Mouse (Mus musculus) limb, embryonic 14.5 days (tissue): Measurements from ENCODE around the gene Dcaf4. TPM values are rescaled to one million over a fixed set of nuclear protein-coding genes. Genes with fewer than 3 reads are reported as not detected.

ENCODE experiments used
- ATAC-seq: fragments of 200-750 bp; cut with Nextera tagmentation; 2 replicates; pipeline ENCODE4 v1.8.0; 2017; ENCODE audit warnings: low read depth, moderate number of reproducible peaks, moderate TSS enrichment; ENCODE audit not compliant: low FRiP score
- DNase-seq: peaks from one replicate; pipeline ENCODE4 v3.0.0-alpha.2; 2015; ENCODE audit warnings: low spot score
- H3K27ac ChIP-seq: fragments of 300-500 bp; sonication (generic); replicated peaks from 2 replicates; pipeline ENCODE4 v1.5.1; 2014; ENCODE audit warnings: low read depth, mild to moderate bottlenecking, low read length, moderate library complexity, mixed read lengths
- H3K27me3 ChIP-seq: fragments of 300-500 bp; sonication (generic); 2 replicates; pipeline ENCODE4 v1.6.1; 2014; ENCODE audit warnings: low read length, mixed read lengths; ENCODE audit not compliant: control insufficient read depth, insufficient read depth
- H3K36me3 ChIP-seq: fragments of 300-500 bp; sonication (generic); 2 replicates; pipeline ENCODE4 v1.6.1; 2014; ENCODE audit warnings: mild to moderate bottlenecking, low read length, moderate library complexity, mixed read lengths; ENCODE audit not compliant: control insufficient read depth, insufficient read depth
- H3K4me1 ChIP-seq: fragments of 300-500 bp; sonication (generic); 2 replicates; pipeline ENCODE4 v1.6.1; 2014; ENCODE audit warnings: antibody characterized with exemption, low read length, mixed read lengths; ENCODE audit not compliant: control insufficient read depth, insufficient read depth
- H3K4me2 ChIP-seq: fragments of 300-500 bp; sonication (generic); replicated peaks from 2 replicates; pipeline ENCODE4 v1.6.1; 2014; ENCODE audit warnings: low read depth, mild to moderate bottlenecking, low read length, moderate library complexity; ENCODE audit not compliant: severe bottlenecking
- H3K4me3 ChIP-seq: fragments of 300-500 bp; sonication (generic); replicated peaks from 2 replicates; pipeline ENCODE4 v1.5.1; 2014; ENCODE audit warnings: low read length
- H3K9ac ChIP-seq: fragments of 300-500 bp; sonication (generic); 2 replicates; pipeline ENCODE4 v1.6.1; 2014; ENCODE audit warnings: mild to moderate bottlenecking, low read depth, low read length, moderate library complexity; ENCODE audit not compliant: severe bottlenecking
- H3K9me3 ChIP-seq: fragments of 300-500 bp; sonication (generic); 2 replicates; pipeline ENCODE4 v1.6.1; 2016; ENCODE audit warnings: low read length; ENCODE audit not compliant: control insufficient read depth
- POLR2A ChIP-seq: fragments of 200-500 bp; IDR thresholded peaks from 2 replicates; pipeline ENCODE4 v1.8.0; 2012; ENCODE audit warnings: inconsistent platforms, mild to moderate bottlenecking, moderate library complexity, borderline replicate concordance; ENCODE audit not compliant: insufficient read depth, insufficient read length; ENCODE audit errors: extremely low read depth
- WGBS: fragments of 180-500 bp; shearing (Covaris S2); extraction: QIAGEN DNeasy Blood & Tissue Kit; methylation state at CpG from one replicate; pipeline ENCODE4 v1.1.7; 2014; 5-methylcytosine and 5-hydroxymethylcytosine counted together
- polyA plus RNA-seq, 2 experiments: library from polyadenylated mRNA; depleted of rRNA in 1 of 2; stranded (reverse) in 1 of 2; unstranded in 1 of 2; fragments of >200 nt; fragmentation: Nextera tagmentation in 1 of 2; extraction: Ambion mirVana in 1 of 2; gene quantifications; 2 replicates each; pipeline versions ENCODE4 v1.2.1 to v1.2.3; 2012 to 2014

Gene Dcaf4
- polyA plus RNA-seq, 2 experiments, result 40.1 to 49.5 TPM

DNA sequence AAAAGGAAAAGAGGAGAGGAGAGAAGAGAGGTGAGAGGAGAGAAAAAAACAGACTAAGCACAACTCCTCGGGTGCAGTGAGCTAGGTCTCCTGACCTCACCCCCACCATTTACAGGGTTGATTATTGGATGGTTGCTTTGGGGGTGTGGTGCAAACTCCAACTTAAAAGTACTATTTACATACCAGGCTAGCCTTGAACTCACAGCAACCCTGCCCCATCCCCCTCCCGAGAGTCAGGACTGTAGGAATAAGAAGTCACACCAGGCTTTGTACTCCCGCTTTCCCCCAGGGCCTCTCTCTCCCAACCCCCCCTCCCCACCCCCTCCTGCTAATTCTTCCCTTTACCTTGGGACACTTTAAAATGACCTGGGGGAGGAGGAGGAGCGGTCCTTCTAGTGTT, 23.9 kb upstream of the Dcaf4 start:
- no peak for TF ChIP-seq POLR2A
- WGBS, result 72% methylated on average over 4 of the region's 4 CpGs
- Histone ChIP-seq H3K4me1 (no peaks in the 10 kb centered on the region), H3K36me3 (no peaks in the 10 kb centered on the region), H3K27me3 (no peaks in the 10 kb centered on the region), H3K9me3 (no peaks in the 10 kb centered on the region), H3K4me3 (no peak overlapping the region), H3K4me2 (no peak overlapping the region), H3K9ac (no peak overlapping the region), H3K27ac (no peak overlapping the region)
- DNase-seq (no peak), ATAC-seq (no peak)

GRCm38 (mm10) chr12:83496736-83497135, 23.5 kb upstream of the Dcaf4 start:
- Histone ChIP-seq H3K36me3 (no peaks in the 10 kb centered on the region), H3K9me3 (no peaks in the 10 kb centered on the region), H3K4me2 (no peak overlapping the region), H3K4me3 (no peak overlapping the region), H3K4me1 (no peaks in the 10 kb centered on the region), H3K27me3 (no peaks in the 10 kb centered on the region), H3K27ac (no peak overlapping the region), H3K9ac (no peak overlapping the region)
- 91% methylated on average over 6 of the region's 6 CpGs for WGBS
- ATAC-seq (no peak), DNase-seq (no peak)
- no peak for TF ChIP-seq POLR2A

DNA sequence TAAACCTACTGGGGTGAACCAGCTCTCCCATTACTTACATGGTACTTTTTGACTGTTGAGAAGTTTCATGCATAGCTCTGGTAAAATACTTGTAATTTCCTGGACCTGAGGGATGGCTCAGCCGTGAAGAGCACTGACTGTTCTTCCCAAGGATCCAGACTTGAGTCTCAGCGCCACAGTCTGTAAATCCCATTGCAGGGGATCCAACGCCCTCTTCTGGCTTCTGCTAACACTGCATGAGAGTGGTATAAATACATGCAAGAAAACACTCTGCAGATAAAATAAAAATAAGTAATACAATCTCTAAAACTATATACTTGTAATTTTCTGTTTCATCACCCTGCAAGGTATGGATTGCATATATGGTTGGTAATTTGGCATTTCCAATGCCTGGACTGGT, 22.3 kb upstream of the Dcaf4 start:
- no peak overlapping the region for H3K27ac ChIP-seq
- no peak overlapping the region for H3K4me2 ChIP-seq
- no peaks in the 10 kb centered on the region for H3K36me3 ChIP-seq
- H3K4me1 ChIP-seq, result no peaks in the 10 kb centered on the region
- 75% methylated on average over 3 of the region's 3 CpGs for WGBS
- DNase-seq (no peak), ATAC-seq (no peak)
- no peak overlapping the region for H3K4me3 ChIP-seq
- no peak for TF ChIP-seq POLR2A
- no peaks in the 10 kb centered on the region for H3K27me3 ChIP-seq
- no peaks in the 10 kb centered on the region for H3K9me3 ChIP-seq
- H3K9ac ChIP-seq, result no peak overlapping the region

- no peak overlapping the region for H3K9ac ChIP-seq
- TF ChIP-seq POLR2A, result no peak
- no peak overlapping the region for H3K27ac ChIP-seq
- no peaks in the 10 kb centered on the region for H3K4me1 ChIP-seq
- H3K4me3 ChIP-seq, result no peak overlapping the region
- WGBS, result 75% methylated on average over 5 of the region's 5 CpGs
- DNase-seq, result no peak
- H3K9me3 ChIP-seq, result no peaks in the 10 kb centered on the region
- H3K27me3 ChIP-seq, result no peaks in the 10 kb centered on the region
- H3K4me2 ChIP-seq, result no peak overlapping the region
- no peak for ATAC-seq
- no peaks in the 10 kb centered on the region for H3K36me3 ChIP-seq
Measured at GRCm38 (mm10) chr12:83499256-83499655, 21.0 kb upstream of the Dcaf4 start.

GRCm38 (mm10) chr12:83502190-83502589, 18.1 kb upstream of the Dcaf4 start:
- H3K36me3 ChIP-seq, result no peaks in the 10 kb centered on the region
- DNase-seq (peak; percentile 74), ATAC-seq (peak; percentile 63; the same call in 1 of the 2 replicates)
- no peak for TF ChIP-seq POLR2A
- WGBS, result 4% methylated on average over 9 of the region's 9 CpGs
- no peaks in the 10 kb centered on the region for H3K27me3 ChIP-seq
- no peak overlapping the region for H3K4me3 ChIP-seq
- H3K4me1 ChIP-seq, result no peaks in the 10 kb centered on the region
- H3K27ac ChIP-seq, result no peak overlapping the region
- no peak overlapping the region for H3K9ac ChIP-seq
- no peaks in the 10 kb centered on the region for H3K9me3 ChIP-seq
- H3K4me2 ChIP-seq, result no peak overlapping the region

DNA sequence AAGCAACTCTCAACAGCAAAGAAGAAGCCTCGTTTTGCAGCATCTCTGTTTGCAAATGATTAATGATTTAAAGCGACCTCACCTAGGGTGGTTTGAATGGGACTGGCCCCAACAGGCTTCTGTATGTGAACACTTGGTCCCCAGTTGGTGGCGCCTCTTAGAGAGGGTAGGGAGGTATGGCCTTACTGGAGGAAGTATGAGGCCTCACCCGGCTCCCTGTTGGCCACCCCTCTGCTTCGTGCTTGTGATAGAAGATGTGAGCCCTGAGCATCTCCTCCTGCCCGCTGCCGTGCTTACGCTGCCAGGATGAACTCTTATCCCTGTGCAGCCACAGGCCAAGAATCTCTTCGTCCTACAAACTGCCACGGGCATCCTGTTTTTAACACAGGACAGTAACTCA, 13.7 kb upstream of the Dcaf4 start:
- Histone ChIP-seq H3K9me3 (no peaks in the 10 kb centered on the region), H3K36me3 (no peaks in the 10 kb centered on the region), H3K27ac (no peak overlapping the region), H3K4me1 (no peaks in the 10 kb centered on the region), H3K9ac (no peak overlapping the region), H3K27me3 (no peaks in the 10 kb centered on the region), H3K4me3 (no peak overlapping the region), H3K4me2 (no peak overlapping the region)
- DNase-seq (no peak), ATAC-seq (no peak)
- WGBS, result 79% methylated on average over 10 of the region's 10 CpGs
- no peak for TF ChIP-seq POLR2A
